Mouse (Mus musculus) testis, adult 2 months (tissue): ENCODE measurements at regions not wholly inside any gene's neighbourhood (a gene's known extent, or its start where the extent isn't known, plus 50 kb on each side); places are given as distances from the start of the nearest gene placed in this dataset.

Source experiments
- CTCF ChIP-seq: fragments of 200-500 bp; IDR thresholded peaks from 2 replicates; pipeline ENCODE4 v1.5.1; 2012; ENCODE audit warnings: low read depth, mild to moderate bottlenecking, inconsistent platforms, low read length, moderate library complexity; ENCODE audit not compliant: control insufficient read depth, insufficient read depth, insufficient replicate concordance
- POLR2A ChIP-seq: fragments of 200-500 bp; IDR thresholded peaks from 2 replicates; pipeline ENCODE4 v1.6.1; 2012; ENCODE audit warnings: low read depth, mild to moderate bottlenecking, inconsistent platforms, low read length, moderate library complexity; ENCODE audit not compliant: control insufficient read depth

- no peak for TF ChIP-seq CTCF
- TF ChIP-seq POLR2A = no peak
Observed at GRCm38 (mm10) chr13:118886339-118886810, 216.8 kb downstream of the Fgf10 start.
